Mouse (Mus musculus) cerebellum, adult 18-20 months (tissue): ENCODE results near the gene Lcn12.

Experiments used
- DNase-seq, 2 experiments: peaks; one replicate each; pipeline ENCODE4 v3.0.0; 2021

Gene Lcn12

DNA sequence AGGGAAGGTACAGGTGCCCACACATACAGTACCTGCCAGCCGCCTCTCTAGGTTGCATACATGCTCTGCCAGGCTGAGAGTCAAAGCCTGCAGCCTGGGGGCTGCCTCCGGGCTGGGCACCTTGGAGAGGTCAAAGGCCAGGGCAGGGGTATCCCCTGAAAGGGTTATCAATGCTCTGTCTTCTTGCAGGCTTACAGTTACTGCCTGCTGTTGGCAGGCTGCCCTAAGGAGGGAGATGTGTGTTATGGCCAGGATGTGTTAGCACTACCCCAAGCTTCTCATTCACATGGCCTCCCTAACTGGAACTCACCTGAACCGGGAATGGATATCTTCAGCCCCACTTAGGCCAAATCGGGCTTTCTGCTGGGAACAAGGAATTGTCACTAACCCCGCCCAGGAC, 33.6 kb downstream of the Lcn12 start:
- DNase-seq = peak in 1 of 2 experiments; percentile 53

DNA sequence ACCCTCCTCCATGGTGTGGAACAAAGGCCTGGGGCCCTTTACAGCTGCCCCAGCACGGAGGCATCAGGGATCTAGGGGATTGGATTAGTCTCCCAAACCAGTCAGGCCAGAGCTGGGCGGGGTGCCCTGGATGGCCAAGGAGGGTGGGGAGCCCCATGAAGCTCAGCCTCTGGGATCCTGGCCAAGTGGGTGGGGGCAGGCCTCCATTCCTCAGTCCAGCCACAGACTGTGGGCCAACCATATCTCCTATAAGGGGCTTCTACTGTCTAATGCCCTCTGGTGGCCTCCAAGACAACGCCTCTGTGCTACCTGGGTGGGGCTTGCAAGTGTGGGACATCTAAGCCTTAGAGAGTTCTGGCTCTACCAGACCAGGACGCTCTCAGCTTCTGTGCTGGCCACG, 34.8 kb downstream of the Lcn12 start:
- peak in 1 of 2 experiments; percentile 57 for DNase-seq

DNA sequence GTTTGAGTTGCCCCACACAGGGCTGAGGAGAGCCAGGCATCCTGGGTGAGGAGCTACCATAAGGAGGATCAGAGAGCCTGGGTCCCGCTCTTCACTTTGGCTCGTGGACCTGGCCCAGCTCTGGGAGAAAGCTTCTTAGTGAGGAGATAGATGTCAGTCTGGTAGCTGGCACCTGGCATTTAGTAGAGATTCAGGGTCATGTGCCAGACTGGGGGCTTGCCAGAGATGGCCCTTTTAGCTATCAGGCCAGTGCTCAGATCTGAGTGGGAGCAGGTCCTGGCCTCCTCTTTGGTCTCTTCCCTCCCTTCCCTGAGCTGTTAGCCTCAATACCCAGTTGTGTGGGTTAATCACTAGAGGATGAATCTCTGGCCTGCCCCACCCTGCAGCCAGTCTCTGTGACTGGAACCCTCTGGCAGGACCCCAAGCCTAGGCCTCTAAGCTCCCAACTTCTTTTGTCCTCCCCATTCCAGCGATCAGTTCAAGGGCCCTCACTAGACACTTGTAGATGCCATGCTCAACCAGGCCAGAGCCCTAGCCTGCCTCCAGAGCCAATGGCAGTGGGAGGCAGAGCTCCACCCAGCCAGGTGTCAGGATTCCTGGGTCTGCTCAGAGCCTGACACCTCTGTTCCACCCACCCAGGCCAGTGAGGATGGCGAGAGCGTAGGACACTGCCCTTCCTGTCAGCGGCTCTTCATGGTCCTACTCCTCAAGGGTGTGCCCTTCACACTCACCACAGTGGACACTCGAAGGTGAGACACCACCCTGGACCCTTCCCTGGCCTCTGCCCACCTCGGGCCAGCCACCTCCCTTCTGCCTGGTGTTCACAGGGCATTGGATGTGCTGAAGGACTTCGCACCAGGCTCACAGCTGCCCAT, 36.5 kb downstream of the Lcn12 start:
- DNase-seq = peak; percentile 52 to 57

DNA sequence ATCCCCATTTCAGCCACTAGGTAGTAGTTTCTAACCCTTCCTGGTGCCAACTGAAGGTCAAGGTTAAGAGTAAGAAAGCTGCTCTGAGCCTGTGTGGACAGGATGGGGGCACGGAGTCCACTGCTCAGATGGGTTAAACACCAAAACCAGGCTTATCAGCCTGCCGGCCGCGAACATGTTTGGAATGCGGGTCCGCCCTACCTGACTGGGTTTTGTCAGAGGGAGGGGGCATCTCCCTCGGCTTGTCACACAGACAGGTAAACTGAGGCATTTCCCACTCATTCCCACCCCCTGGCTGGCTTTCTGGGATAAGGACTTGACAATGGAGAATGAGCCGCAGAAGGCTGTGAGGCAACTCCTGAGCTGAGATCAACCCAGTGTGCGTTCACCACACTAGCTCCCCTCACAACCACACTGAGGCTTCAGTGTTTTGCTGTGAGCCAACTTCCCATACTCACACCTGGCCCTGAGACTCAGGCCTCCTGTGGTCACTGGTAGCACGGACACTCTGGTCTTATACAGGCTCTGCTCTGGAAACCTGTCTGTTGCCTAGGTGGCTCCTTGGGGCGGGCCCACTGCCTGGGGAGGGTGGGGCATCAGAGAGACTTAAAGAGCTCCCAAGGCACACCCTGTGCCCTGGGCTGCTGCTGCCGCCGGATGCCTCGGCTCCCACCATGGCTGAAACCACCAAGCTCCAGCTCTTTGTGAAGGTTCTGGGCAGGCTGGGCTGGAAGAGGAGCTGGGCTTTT, 37.3 kb downstream of the Lcn12 start, which contains the start of gene Clic3:
Clic3 (plus strand) TSS at position 634 of the 749 bp plus-strand sequence.
- DNase-seq = peak in 1 of 2 experiments; percentile 31

DNA sequence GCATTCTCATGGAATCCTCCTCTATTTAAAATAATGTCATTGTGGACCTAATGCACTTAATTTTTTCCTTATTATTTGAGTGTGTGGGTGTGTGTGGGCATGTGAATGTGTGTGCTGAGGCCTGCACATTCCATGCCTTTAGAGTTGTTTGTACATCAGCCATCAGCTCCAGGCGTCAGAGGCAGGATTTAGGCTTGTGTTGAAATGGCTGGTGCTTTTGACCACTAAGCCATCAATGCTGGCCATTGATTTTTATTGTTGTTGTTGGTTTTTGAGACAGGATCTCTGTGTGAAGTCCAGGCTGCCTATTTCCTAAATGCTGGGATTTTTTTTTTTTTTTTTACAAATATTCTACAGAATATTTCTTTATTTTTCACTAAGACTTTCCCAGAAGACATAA, 40.8 kb downstream of the Lcn12 start:
- DNase-seq = no peak

DNA sequence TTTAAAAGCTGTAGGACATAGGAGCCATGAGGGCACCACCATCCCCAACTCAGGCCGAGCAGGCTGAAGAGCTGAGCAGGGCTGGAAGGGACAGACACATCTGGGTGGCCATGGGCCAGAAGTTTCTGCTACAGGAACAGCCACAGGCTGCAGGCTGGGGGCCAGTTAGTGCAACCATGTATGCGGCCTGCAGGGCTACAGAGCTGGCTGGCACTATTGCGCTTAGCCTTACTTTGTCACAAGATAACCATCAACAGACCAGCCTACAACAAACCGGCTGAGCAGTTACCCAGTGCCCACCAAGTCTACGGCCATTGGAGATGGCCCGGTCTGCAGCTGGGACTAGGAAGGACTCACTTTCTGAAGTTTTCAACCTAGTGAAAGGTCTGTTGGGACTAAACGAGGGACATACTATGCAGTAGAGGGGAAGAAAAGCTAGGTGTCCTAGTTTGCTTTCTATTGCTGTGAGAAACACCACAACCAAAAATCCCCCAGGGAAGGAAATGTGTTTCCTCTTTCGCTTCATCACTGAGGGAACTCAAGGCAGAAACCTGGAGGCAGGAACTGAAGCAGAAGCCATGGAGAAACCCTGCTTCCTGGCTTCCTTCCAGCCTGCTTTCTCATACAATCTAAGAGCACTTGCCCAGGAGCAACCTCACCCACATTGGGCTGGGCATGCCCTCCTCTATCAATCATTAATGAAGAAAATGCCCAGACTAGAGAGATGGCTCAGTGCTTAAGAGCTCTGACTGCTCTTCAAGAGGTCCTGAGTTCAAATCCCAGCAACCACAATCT, 42.7 kb downstream of the Lcn12 start:
- DNase-seq = no peak

DNA sequence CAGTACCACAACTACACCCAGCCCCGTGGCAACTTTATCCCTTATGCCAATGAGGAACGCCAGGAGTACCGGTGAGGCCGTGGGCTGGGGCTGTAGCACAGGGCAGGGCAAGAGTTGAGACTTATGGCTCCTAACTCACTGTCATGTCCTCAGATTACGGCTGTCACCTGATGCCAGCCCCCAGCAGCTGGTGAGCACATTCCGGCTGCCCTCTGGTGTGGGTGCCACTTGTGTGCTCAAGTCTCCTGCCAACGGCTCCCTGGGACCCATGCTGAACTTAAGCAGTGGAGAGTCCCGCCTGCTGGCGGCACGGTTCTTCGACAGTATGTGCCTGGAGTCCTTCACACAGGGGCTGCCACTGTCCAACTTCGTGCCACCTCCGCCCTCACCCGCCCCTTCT, 51.0 kb downstream of the Lcn12 start:
- no peak for DNase-seq

DNA sequence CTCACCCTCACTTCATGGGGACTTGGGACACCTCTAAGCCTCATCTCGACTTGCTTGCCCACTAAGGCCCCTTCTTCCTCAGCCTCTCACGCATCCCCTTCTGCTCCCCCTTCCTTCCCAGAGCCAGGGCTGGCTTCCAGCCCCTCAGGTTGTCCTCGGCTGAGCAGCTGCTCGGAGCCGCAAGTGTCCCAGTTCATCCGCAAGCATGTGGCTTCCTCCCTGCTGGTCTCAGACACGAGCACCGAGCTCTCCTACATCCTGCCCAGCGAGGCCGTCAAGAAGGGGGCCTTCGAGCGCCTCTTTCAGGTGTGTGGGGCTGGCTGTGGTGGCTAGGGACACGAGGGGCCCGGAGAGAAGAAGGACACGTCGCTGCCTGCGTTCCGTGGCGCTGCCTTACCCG, 52.6 kb downstream of the Lcn12 start:
- DNase-seq = peak in 1 of 2 experiments; percentile 48
